Mouse (Mus musculus) heart, embryonic 14.5 days (tissue): ENCODE measurements at regions not wholly inside any gene's neighbourhood (a gene's known extent, or its start where the extent isn't known, plus 50 kb on each side); places are given as distances from the start of the nearest gene placed in this dataset.

Source experiments
- ATAC-seq: fragments of 200-750 bp; cut with Nextera tagmentation; 2 replicates; pipeline ENCODE4 v1.8.0; 2017; ENCODE audit warnings: low read depth, moderate TSS enrichment; ENCODE audit not compliant: insufficient number of reproducible peaks, insufficient read depth, low FRiP score
- H3K27ac ChIP-seq, 2 experiments: fragments of 200-500 bp in 1 of 2; fragments of 300-500 bp in 1 of 2; sonication (generic) in 1 of 2; replicated peaks in 1 of 2; 2 replicates each; pipeline ENCODE4 v1.5.1; 2012 to 2014; ENCODE audit warnings: low read depth in 2 of 2, low read length in 2 of 2, control low read depth in 1 of 2, mild to moderate bottlenecking in 1 of 2, mixed read lengths in 1 of 2; ENCODE audit not compliant: control insufficient read depth in 1 of 2, insufficient read depth in 1 of 2
- H3K27me3 ChIP-seq: fragments of 300-500 bp; sonication (generic); 2 replicates; pipeline ENCODE4 v1.6.1; 2014; ENCODE audit warnings: mild to moderate bottlenecking, low read length, control low read depth; ENCODE audit not compliant: control insufficient read depth, insufficient read depth
- H3K36me3 ChIP-seq: fragments of 300-500 bp; sonication (generic); 2 replicates; pipeline ENCODE4 v1.6.1; 2014; ENCODE audit warnings: mild to moderate bottlenecking, control low read depth, low read length, mixed read lengths; ENCODE audit not compliant: control insufficient read depth, insufficient read depth
- H3K4me1 ChIP-seq, 2 experiments: fragments of 200-500 bp in 1 of 2; fragments of 300-500 bp in 1 of 2; sonication (generic) in 1 of 2; 2 replicates each; pipeline ENCODE4 v1.6.1; 2012 to 2014; ENCODE audit warnings: low read length in 2 of 2, control low read depth in 1 of 2, mixed read lengths in 1 of 2; ENCODE audit not compliant: control insufficient read depth in 2 of 2, insufficient read depth in 2 of 2
- H3K4me2 ChIP-seq: fragments of 300-500 bp; sonication (generic); 2 replicates; pipeline ENCODE4 v1.6.1; 2014; ENCODE audit warnings: mild to moderate bottlenecking, low read length
- H3K4me3 ChIP-seq, 2 experiments: fragments of 200-500 bp in 1 of 2; fragments of 300-500 bp in 1 of 2; sonication (generic) in 1 of 2; 2 replicates each; pipeline ENCODE4 v1.5.1; 2012 to 2014; ENCODE audit warnings: low read length in 2 of 2, mild to moderate bottlenecking in 2 of 2, control low read depth in 1 of 2, low read depth in 1 of 2, moderate library complexity in 1 of 2; ENCODE audit not compliant: control insufficient read depth in 1 of 2, insufficient read depth in 1 of 2
- H3K9ac ChIP-seq: fragments of 300-500 bp; sonication (generic); 2 replicates; pipeline ENCODE4 v1.6.1; 2014; ENCODE audit warnings: mild to moderate bottlenecking, low read length
- H3K9me3 ChIP-seq: fragments of 300-500 bp; sonication (generic); 2 replicates; pipeline ENCODE4 v1.6.1; 2016; ENCODE audit warnings: low read length, control low read depth; ENCODE audit not compliant: control insufficient read depth
- WGBS: fragments of 180-500 bp; shearing (Covaris S2); extraction: QIAGEN DNeasy Blood & Tissue Kit; methylation state at CpG from one replicate; pipeline ENCODE4 v1.1.7; 2014; 5-methylcytosine and 5-hydroxymethylcytosine counted together

GRCm38 (mm10) chr17:83137720-83138119 lies 77.4 kb upstream of the Pkdcc start:
- Histone ChIP-seq H3K27ac (no peak overlapping the region), H3K36me3 (no peaks in the 10 kb centered on the region), H3K4me2 (no peak overlapping the region)

GRCm38 (mm10) chr17:83138493-83139417 lies 76.3 kb upstream of the Pkdcc start:
- 58% methylated on average over 11 of the region's 11 CpGs for WGBS
- no peak for ATAC-seq
- H3K9me3 ChIP-seq, result no peaks in the 10 kb centered on the region
- no peak overlapping the region for H3K9ac ChIP-seq
- H3K27ac ChIP-seq, result no peak overlapping the region
- no peaks in the 10 kb centered on the region for H3K36me3 ChIP-seq
- no peaks in the 10 kb centered on the region for H3K27me3 ChIP-seq
- no peak overlapping the region for H3K4me2 ChIP-seq
- no peak overlapping the region for H3K4me3 ChIP-seq
- H3K4me1 ChIP-seq, result peaks cover 0 to 7% of the 10 kb centered on the region in 2 experiments; a peak in 1 of 4 replicates

More at GRCm38 (mm10) chr17:83137720-83138119, 77.4 kb upstream of the Pkdcc start:
- ATAC-seq, result no peak
- H3K4me1 ChIP-seq, result peaks cover 0 to 7% of the 10 kb centered on the region in 2 experiments; a peak in 1 of 4 replicates
- H3K9ac ChIP-seq, result no peak overlapping the region
- no peak overlapping the region for H3K4me3 ChIP-seq
- no peaks in the 10 kb centered on the region for H3K27me3 ChIP-seq
- H3K9me3 ChIP-seq, result no peaks in the 10 kb centered on the region
- WGBS, result 61% methylated on average over 7 of the region's 7 CpGs

- peak overlapping the region in 1 of 2 experiments; percentile 44; a peak in 1 of 4 replicates for H3K27ac ChIP-seq
- no peak overlapping the region for H3K9ac ChIP-seq
- peaks cover 5% of the 10 kb centered on the region for H3K9me3 ChIP-seq
- no peaks in the 10 kb centered on the region for H3K36me3 ChIP-seq
- H3K27me3 ChIP-seq, result no peaks in the 10 kb centered on the region
- peaks cover 0 to 2% of the 10 kb centered on the region in 2 experiments; a peak in 1 of 4 replicates for H3K4me1 ChIP-seq
- H3K4me3 ChIP-seq, result no peak overlapping the region
- no peak overlapping the region for H3K4me2 ChIP-seq
- 0 out of 2 replicates have a peak, but pooled peaks have one; percentile 43 for ATAC-seq
- WGBS, result 71% methylated on average over 15 of the region's 15 CpGs
These were observed 66.6 kb upstream of the Pkdcc start for GRCm38 (mm10) chr17:83148371-83148929.

GRCm38 (mm10) chr17:83149336-83149735 lies 65.8 kb upstream of the Pkdcc start:
- H3K36me3 ChIP-seq, result no peaks in the 10 kb centered on the region
- no peak overlapping the region for H3K9ac ChIP-seq
- H3K4me2 ChIP-seq, result no peak overlapping the region
- 75% methylated on average over 6 of the region's 6 CpGs for WGBS
- no peak overlapping the region for H3K4me3 ChIP-seq
- H3K4me1 ChIP-seq, result peaks cover 0 to 2% of the 10 kb centered on the region in 2 experiments; a peak in 1 of 4 replicates
- no peak for ATAC-seq
- peaks cover 5% of the 10 kb centered on the region for H3K9me3 ChIP-seq
- H3K27me3 ChIP-seq, result no peaks in the 10 kb centered on the region
- no peak overlapping the region for H3K27ac ChIP-seq

GRCm38 (mm10) chr17:83155106-83155505 lies 60.0 kb upstream of the Pkdcc start:
- Histone ChIP-seq H3K4me3 (no peak overlapping the region), H3K9ac (no peak overlapping the region), H3K36me3 (no peaks in the 10 kb centered on the region), H3K27ac (no peak overlapping the region), H3K9me3 (peaks cover 5% of the 10 kb centered on the region), H3K27me3 (no peaks in the 10 kb centered on the region), H3K4me1 (peaks cover 8 to 10% of the 10 kb centered on the region in 2 experiments; a peak in 3 of 4 replicates), H3K4me2 (no peak overlapping the region)
- no peak for ATAC-seq
- 80% methylated on average over 4 of the region's 4 CpGs for WGBS

GRCm38 (mm10) chr17:83156682-83157081 lies 58.4 kb upstream of the Pkdcc start:
- H3K4me2 ChIP-seq, result no peak overlapping the region
- WGBS, result 33% methylated on average over 8 of the region's 8 CpGs
- no peak for ATAC-seq
- no peak overlapping the region for H3K4me3 ChIP-seq
- H3K9me3 ChIP-seq, result no peaks in the 10 kb centered on the region
- peaks cover 8 to 10% of the 10 kb centered on the region in 2 experiments; a peak in 3 of 4 replicates for H3K4me1 ChIP-seq
- no peaks in the 10 kb centered on the region for H3K36me3 ChIP-seq
- H3K27ac ChIP-seq, result no peak overlapping the region
- H3K27me3 ChIP-seq, result no peaks in the 10 kb centered on the region
- no peak overlapping the region for H3K9ac ChIP-seq

GRCm38 (mm10) chr17:83158053-83158452 lies 57.0 kb upstream of the Pkdcc start:
- Histone ChIP-seq H3K4me1 (peaks cover 8 to 10% of the 10 kb centered on the region in 2 experiments; a peak in 3 of 4 replicates), H3K9ac (no peak overlapping the region), H3K36me3 (no peaks in the 10 kb centered on the region), H3K27ac (no peak overlapping the region), H3K4me2 (no peak overlapping the region), H3K4me3 (no peak overlapping the region), H3K27me3 (no peaks in the 10 kb centered on the region), H3K9me3 (no peaks in the 10 kb centered on the region)
- no peak for ATAC-seq
- WGBS, result 86% methylated on average over 6 of the region's 6 CpGs
